8 mouse cellular contexts compared by ENCODE assay signal in genomic region chr10:99592220-99592619, GRCm38 (mm10).
DNase-seq lines count a peak whose midpoint lies in the region; ATAC-seq lines count a peak whose summit lies in the region.
"Had no signal": no experiment of that assay in that cellular context is flagged by ENCODE, and none has a peak within 500 bp of the region (broad histone marks: within the 10 kb centered on the region; RNA-seq: fewer than 3 reads in every experiment).

No protein-coding gene starts in this region.

- 10% methylated on average over 9 of the region's 9 CpGs for WGBS in embryonic facial prominence, embryonic 12.5 days
- WGBS in limb, embryonic 13.5 days: 12% methylated on average over 9 of the region's 9 CpGs

- H3K4me1 ChIP-seq in embryonic facial prominence, embryonic 12.5 days: peaks cover 14% of the 10 kb centered on the region
- peaks cover 10% of the 10 kb centered on the region for H3K4me1 ChIP-seq in limb, embryonic 13.5 days
- H3K4me1 ChIP-seq: liver, embryonic 15.5 days had no signal

- no peak overlapping the region for H3K4me3 ChIP-seq in embryonic facial prominence, embryonic 12.5 days
- H3K4me3 ChIP-seq in limb, embryonic 13.5 days: no peak overlapping the region
- H3K4me3 ChIP-seq: liver, embryonic 15.5 days had no signal

- H3K4me2 ChIP-seq in embryonic facial prominence, embryonic 12.5 days (replicated peaks): peak overlapping the region; percentile 47
- peak overlapping the region; percentile 48 for H3K4me2 ChIP-seq in limb, embryonic 13.5 days (replicated peaks)
- H3K4me2 ChIP-seq: liver, embryonic 15.5 days had no signal

- peak; percentile 56 for DNase-seq in left cerebral cortex, postnatal 4 days
- no peak for DNase-seq in left cerebral cortex, postnatal 14 days (ENCODE audit: low spot score in 2 of 2)
- peak; percentile 73 for DNase-seq in thymus, postnatal 25 days
- no peak for DNase-seq in frontal cortex, postnatal 14 days (ENCODE audit: low spot score in 2 of 2)

- H3K36me3 ChIP-seq in embryonic facial prominence, embryonic 12.5 days: no peaks in the 10 kb centered on the region
- no peaks in the 10 kb centered on the region for H3K36me3 ChIP-seq in limb, embryonic 13.5 days
- H3K36me3 ChIP-seq: liver, embryonic 15.5 days had no signal

- no peak overlapping the region for H3K9ac ChIP-seq in embryonic facial prominence, embryonic 12.5 days
- no peak overlapping the region for H3K9ac ChIP-seq in limb, embryonic 13.5 days
- H3K9ac ChIP-seq: liver, embryonic 15.5 days had no signal

- H3K27ac ChIP-seq in embryonic facial prominence, embryonic 12.5 days: 0 out of 2 replicates have a peak overlapping the region, but pooled peaks have one; percentile 50
- no peak overlapping the region for H3K27ac ChIP-seq in limb, embryonic 13.5 days
- H3K27ac ChIP-seq: liver, embryonic 15.5 days had no signal

- ATAC-seq in activated CD4-positive, CD25-positive, alpha-beta regulatory T cell, adult 4 months: peak; percentile 78
- ATAC-seq in embryonic facial prominence, embryonic 12.5 days (ENCODE audit: insufficient number of reproducible peaks, insufficient read depth, low FRiP score, low TSS enrichment): peak; percentile 72
- ATAC-seq in limb, embryonic 13.5 days (ENCODE audit: low FRiP score, low read depth): peak; percentile 77

- no peaks in the 10 kb centered on the region for H3K9me3 ChIP-seq in embryonic facial prominence, embryonic 12.5 days
- no peaks in the 10 kb centered on the region for H3K9me3 ChIP-seq in limb, embryonic 13.5 days
- H3K9me3 ChIP-seq: liver, embryonic 15.5 days had no signal

- H3K27me3 ChIP-seq in embryonic facial prominence, embryonic 12.5 days: no peaks in the 10 kb centered on the region
- no peaks in the 10 kb centered on the region for H3K27me3 ChIP-seq in limb, embryonic 13.5 days
- H3K27me3 ChIP-seq: liver, embryonic 15.5 days had no signal

- intact Hi-C loops in left cerebral cortex, postnatal 4 days (cut with DNase I): no loop called here
- intact Hi-C loops in left cerebral cortex, postnatal 14 days (cut with DNase I): no loop called here

Comparison
In these comparisons a context has a peak if more than half of its experiments do, and no peak if none do; other contexts are left out.
1. DNase-seq: peak in left cerebral cortex, postnatal 4 days (single experiment) and thymus, postnatal 25 days (single experiment); none in left cerebral cortex, postnatal 14 days (0 of 2) and frontal cortex, postnatal 14 days (0 of 2).
2. Peak in every context shown above with its lines, with median percentiles within 50 percentile points of each other: ATAC-seq.